Mouse (Mus musculus) thymus, adult 2 months (tissue): ENCODE results near the gene 4930415O20Rik. TPM values are rescaled to one million over a fixed set of nuclear protein-coding genes. Genes with fewer than 3 reads are reported as not detected.

Experiments used
- DNase-seq: peaks from one replicate; pipeline ENCODE4 v3.0.0; 2021
- H3K27ac ChIP-seq: fragments of 200-500 bp; 2 replicates; pipeline ENCODE4 v1.5.1; 2012; ENCODE audit warnings: low read length, control low read depth; ENCODE audit not compliant: control insufficient read depth, insufficient read depth
- H3K27me3 ChIP-seq: fragments of 200-500 bp; 2 replicates; pipeline ENCODE4 v1.6.1; 2012; ENCODE audit warnings: mild to moderate bottlenecking, low read length, moderate library complexity, mixed read lengths; ENCODE audit not compliant: control insufficient read depth, insufficient read depth
- H3K36me3 ChIP-seq: fragments of 200-500 bp; 2 replicates; pipeline ENCODE4 v1.6.1; 2012; ENCODE audit warnings: mild to moderate bottlenecking, low read length, moderate library complexity; ENCODE audit not compliant: control insufficient read depth, insufficient read depth
- H3K4me1 ChIP-seq: fragments of 200-500 bp; replicated peaks from 2 replicates; pipeline ENCODE4 v1.6.1; 2012; ENCODE audit warnings: low read length; ENCODE audit not compliant: control insufficient read depth, insufficient read depth
- H3K4me3 ChIP-seq: fragments of 200-500 bp; 2 replicates; pipeline ENCODE4 v1.5.1; 2012; ENCODE audit warnings: mild to moderate bottlenecking, low read length, control low read depth, moderate library complexity; ENCODE audit not compliant: control insufficient read depth, insufficient read depth
- CTCF ChIP-seq: fragments of 200-500 bp; IDR thresholded peaks from 2 replicates; pipeline ENCODE4 v1.5.1; 2012; ENCODE audit warnings: mild to moderate bottlenecking, control low read depth, low read length, moderate library complexity, borderline replicate concordance; ENCODE audit not compliant: control insufficient read depth, poor library complexity, insufficient read depth; ENCODE audit errors: extremely low read depth
- POLR2A ChIP-seq: fragments of 200-500 bp; IDR thresholded peaks from 2 replicates; pipeline ENCODE4 v1.6.1; 2012; ENCODE audit warnings: mild to moderate bottlenecking, low read length, control low read depth, moderate library complexity; ENCODE audit not compliant: control insufficient read depth, poor library complexity, insufficient read depth; ENCODE audit errors: extremely low read depth
- WGBS: fragments of 180-500 bp; shearing (Covaris S2); methylation state at CpG from one replicate; pipeline ENCODE4 v1.1.7; 2018; 5-methylcytosine and 5-hydroxymethylcytosine counted together
- polyA plus RNA-seq: library from polyadenylated mRNA; depleted of rRNA; stranded (reverse); fragments of >200 nt; gene quantifications from 2 replicates; pipeline ENCODE4 v1.2.3, GENCODE M21; 2012

4930415O20Rik gene
- polyA plus RNA-seq, 1 experiment = 0.31 TPM

DNA sequence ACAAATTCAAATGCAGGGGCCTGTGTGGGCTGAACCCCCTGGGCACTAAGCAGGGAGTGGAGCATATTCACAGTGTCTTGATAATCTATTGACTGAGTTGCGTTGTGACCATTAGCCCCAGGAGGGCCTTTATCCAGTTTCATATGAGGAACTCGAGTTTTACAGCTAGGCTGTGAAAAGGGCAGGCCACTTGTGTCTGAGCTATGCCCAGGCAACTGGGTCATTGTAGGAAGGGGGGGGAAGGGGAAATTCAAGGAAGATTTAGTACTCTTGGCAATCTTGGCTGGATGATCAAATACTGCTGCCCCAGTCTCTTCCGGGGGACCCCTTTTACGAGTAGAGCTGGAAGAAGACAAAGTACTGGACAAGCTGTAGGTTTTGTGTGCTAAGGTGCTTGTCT, 27.5 kb upstream of the 4930415O20Rik start:
- H3K4me1 ChIP-seq = no peaks in the 10 kb centered on the region
- H3K4me3 ChIP-seq = no peak overlapping the region
- WGBS = 92% methylated on average over 4 of the region's 4 CpGs
- no peaks in the 10 kb centered on the region for H3K27me3 ChIP-seq
- DNase-seq = no peak
- TF ChIP-seq POLR2A = no peak
- no peak for TF ChIP-seq CTCF
- peaks cover 62% of the 10 kb centered on the region for H3K36me3 ChIP-seq
- H3K27ac ChIP-seq = no peak overlapping the region

DNA sequence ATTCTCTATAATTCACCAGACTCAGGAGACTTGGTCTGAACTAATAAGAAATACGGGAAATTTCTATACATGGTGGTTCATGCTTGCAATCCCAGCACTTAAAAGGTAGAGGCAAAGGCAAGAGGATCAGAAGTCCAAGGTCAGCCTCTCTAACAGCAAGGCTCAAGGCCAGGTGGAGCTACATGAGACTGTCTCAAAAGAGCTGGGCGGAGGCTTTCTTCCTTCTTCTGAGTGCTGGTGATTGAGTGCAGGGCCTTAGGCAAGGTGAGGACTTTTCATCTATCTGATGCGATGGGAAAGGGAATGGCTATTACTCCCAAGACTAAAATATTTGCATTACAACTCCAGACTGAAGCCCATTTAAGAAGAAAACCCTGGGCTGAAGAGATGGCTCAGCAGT, 25.7 kb upstream of the 4930415O20Rik start:
- no peak overlapping the region for H3K27ac ChIP-seq
- no peaks in the 10 kb centered on the region for H3K4me1 ChIP-seq
- no peak for TF ChIP-seq CTCF
- no peak for TF ChIP-seq POLR2A
- 97% methylated on average over 3 of the region's 3 CpGs for whole genome bisulfite sequencing
- H3K27me3 ChIP-seq = no peaks in the 10 kb centered on the region
- no peak overlapping the region for H3K4me3 ChIP-seq
- peaks cover 74% of the 10 kb centered on the region for H3K36me3 ChIP-seq
- DNase-seq = no peak

DNA sequence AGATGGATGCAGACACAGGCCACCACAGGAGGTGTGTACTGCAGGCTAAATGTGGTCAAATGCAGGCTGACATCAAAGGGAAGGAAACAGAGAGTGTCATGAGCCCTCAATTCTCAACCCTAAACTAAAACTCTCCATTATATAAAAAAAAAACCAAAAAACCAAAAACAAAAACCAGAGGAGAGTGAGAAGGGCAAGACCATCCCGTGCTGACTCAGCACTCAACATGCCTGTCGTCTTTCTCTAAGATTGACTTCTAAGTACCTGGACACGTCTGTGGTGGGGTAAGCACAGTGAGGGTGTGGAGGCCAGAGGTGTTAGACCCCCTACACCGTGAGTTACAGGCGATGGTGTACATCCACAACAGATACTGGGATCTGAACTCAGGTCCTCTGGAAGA, 24.0 kb upstream of the 4930415O20Rik start:
- Histone ChIP-seq H3K36me3 (peaks cover 90% of the 10 kb centered on the region), H3K4me3 (no peak overlapping the region), H3K27ac (no peak overlapping the region), H3K4me1 (no peaks in the 10 kb centered on the region), H3K27me3 (no peaks in the 10 kb centered on the region)
- no peak for TF ChIP-seq CTCF
- TF ChIP-seq POLR2A = no peak
- no peak for DNase-seq
- WGBS = 93% methylated on average over 5 of the region's 5 CpGs

DNA sequence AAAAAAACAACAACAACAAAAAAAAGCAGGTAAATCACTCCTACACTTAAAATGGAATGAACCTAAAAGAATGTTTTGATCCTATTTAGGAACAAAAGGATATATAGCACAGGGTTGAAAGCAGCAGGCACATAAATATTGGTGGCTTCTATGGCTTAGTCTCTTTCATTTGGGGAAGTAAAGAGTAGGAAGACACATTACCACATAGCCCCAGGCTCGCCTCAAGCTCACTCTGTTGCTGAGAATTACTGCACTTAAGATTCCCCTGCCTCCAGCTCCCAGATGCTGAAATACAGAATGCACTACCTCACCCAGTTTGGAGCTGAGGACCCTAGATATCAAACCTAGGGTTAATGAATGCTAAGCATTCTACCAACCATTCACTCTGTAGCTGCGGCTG, 18.0 kb upstream of the 4930415O20Rik start:
- whole genome bisulfite sequencing = 95% methylated on average over 2 of the region's 2 CpGs
- no peak for TF ChIP-seq CTCF
- Histone ChIP-seq H3K36me3 (peaks cover 75% of the 10 kb centered on the region), H3K4me3 (no peak overlapping the region), H3K27me3 (no peaks in the 10 kb centered on the region), H3K4me1 (no peaks in the 10 kb centered on the region), H3K27ac (no peak overlapping the region)
- no peak for DNase-seq

DNA sequence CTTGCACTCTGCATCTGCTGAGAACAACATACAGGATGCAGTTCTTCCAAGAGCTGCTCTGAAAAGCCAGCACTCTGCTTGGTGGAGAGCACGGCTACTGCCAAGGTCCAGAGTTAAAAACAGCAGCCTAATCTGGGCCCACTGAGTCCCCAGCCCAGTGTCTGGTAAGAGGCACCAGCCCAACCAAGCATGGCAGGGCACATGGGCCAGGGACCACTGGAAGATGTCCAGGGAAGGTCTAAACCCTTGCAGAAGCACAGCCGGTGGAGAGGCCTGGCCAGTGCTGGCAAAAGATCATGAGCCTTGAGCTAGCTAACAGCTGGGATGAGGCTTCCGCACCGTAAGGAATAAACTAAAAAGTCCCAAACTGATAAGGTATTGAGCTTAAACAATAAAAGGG, 14.9 kb upstream of the 4930415O20Rik start:
- Histone ChIP-seq H3K27ac (no peak overlapping the region), H3K4me3 (no peak overlapping the region), H3K36me3 (peaks cover 73% of the 10 kb centered on the region), H3K4me1 (no peaks in the 10 kb centered on the region), H3K27me3 (no peaks in the 10 kb centered on the region)
- 97% methylated on average over 4 of the region's 4 CpGs for WGBS
- TF ChIP-seq POLR2A = no peak
- TF ChIP-seq CTCF = no peak
- no peak for DNase-seq

DNA sequence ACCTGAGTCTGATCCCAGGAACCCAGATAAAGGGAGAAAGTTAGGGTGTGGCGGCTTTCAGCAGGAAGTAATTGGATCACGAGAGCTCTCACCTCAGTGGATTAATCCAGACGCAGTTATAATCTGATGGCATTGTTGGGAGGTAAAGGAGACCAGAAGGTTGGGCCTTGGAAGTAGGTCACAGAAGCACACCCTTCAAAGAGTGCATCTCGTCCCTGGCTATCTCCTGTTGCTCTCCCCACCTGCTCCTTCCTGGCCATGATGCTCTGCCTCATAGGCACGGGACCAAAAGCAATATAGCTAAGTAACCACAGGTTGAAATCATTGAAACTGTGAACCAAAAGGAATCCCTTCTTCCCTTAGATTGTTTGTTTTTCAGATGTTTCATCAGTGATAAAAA, 13.6 kb upstream of the 4930415O20Rik start:
- WGBS = 98% methylated on average over 5 of the region's 5 CpGs
- no peak for TF ChIP-seq CTCF
- TF ChIP-seq POLR2A = no peak
- Histone ChIP-seq H3K4me3 (no peak overlapping the region), H3K4me1 (no peaks in the 10 kb centered on the region), H3K27ac (no peak overlapping the region), H3K27me3 (no peaks in the 10 kb centered on the region), H3K36me3 (peaks cover 60% of the 10 kb centered on the region)
- no peak for DNase-seq

DNA sequence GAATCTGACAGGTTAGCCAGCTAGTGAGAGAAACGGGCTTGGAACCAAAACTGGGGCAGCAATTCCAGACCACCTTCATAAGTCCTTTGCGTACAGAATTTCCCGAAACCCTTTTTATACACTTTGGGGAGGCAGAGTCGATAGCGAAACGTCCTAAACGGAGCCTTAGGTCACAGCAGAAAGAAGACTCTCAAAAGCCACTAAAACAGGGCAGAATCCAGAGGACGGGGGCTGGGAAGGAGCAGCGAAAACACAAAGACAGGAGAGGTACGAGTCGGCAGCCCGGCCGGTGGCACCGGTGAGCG, 3.9 kb upstream of the 4930415O20Rik start:
- TF ChIP-seq CTCF = no peak
- no peak for TF ChIP-seq POLR2A
- under 1% methylated on average over 15 of the region's 15 CpGs for WGBS
- H3K4me1 ChIP-seq = peaks cover 13% of the 10 kb centered on the region
- 0 out of 2 replicates have a peak, but pooled peaks cover 8% of the 10 kb centered on the region for H3K36me3 ChIP-seq
- no peak for DNase-seq
- H3K27me3 ChIP-seq = no peaks in the 10 kb centered on the region
- peak overlapping the region; percentile 82 for H3K27ac ChIP-seq
- H3K4me3 ChIP-seq = peak overlapping the region; percentile 78
